Mouse (Mus musculus) hindbrain, embryonic 12.5 days (tissue): ENCODE results near the gene Galnt16. TPM values are rescaled to one million over a fixed set of nuclear protein-coding genes. Genes with fewer than 3 reads are reported as not detected.

ENCODE experiments used
- ATAC-seq: fragments of 200-750 bp; cut with Nextera tagmentation; 2 replicates; pipeline ENCODE4 v1.8.0; 2017; ENCODE audit warnings: moderate TSS enrichment; ENCODE audit not compliant: low FRiP score
- H3K27ac ChIP-seq: fragments of 300-500 bp; sonication (generic); 2 replicates; pipeline ENCODE4 v1.5.1; 2016; ENCODE audit warnings: mild to moderate bottlenecking
- H3K27me3 ChIP-seq: fragments of 300-500 bp; sonication (generic); 2 replicates; pipeline ENCODE4 v1.6.1; 2016; ENCODE audit warnings: mild to moderate bottlenecking
- H3K36me3 ChIP-seq: fragments of 300-500 bp; sonication (generic); 2 replicates; pipeline ENCODE4 v1.6.1; 2016; ENCODE audit warnings: mild to moderate bottlenecking
- H3K4me1 ChIP-seq: fragments of 300-500 bp; sonication (generic); 2 replicates; pipeline ENCODE4 v1.6.1; 2016
- H3K4me2 ChIP-seq: fragments of 300-500 bp; sonication (generic); replicated peaks from 2 replicates; pipeline ENCODE4 v1.6.1; 2016; ENCODE audit warnings: mild to moderate bottlenecking
- H3K4me3 ChIP-seq: fragments of 300-500 bp; sonication (generic); 2 replicates; pipeline ENCODE4 v1.5.1; 2016; ENCODE audit warnings: mild to moderate bottlenecking
- H3K9ac ChIP-seq: fragments of 300-500 bp; sonication (generic); 2 replicates; pipeline ENCODE4 v1.6.1; 2016; ENCODE audit warnings: mild to moderate bottlenecking, moderate library complexity
- H3K9me3 ChIP-seq: fragments of 300-500 bp; sonication (generic); replicated peaks from 2 replicates; pipeline ENCODE4 v1.6.1; 2016; ENCODE audit warnings: mild to moderate bottlenecking
- WGBS: fragments of 180-500 bp; shearing (Covaris S2); methylation state at CpG from one replicate; pipeline ENCODE4 v1.1.7; 2016; 5-methylcytosine and 5-hydroxymethylcytosine counted together
- polyA plus RNA-seq: library from polyadenylated mRNA; unstranded; fragments of >200 nt; fragmentation: Nextera tagmentation; extraction: Ambion mirVana; gene quantifications from 2 replicates; pipeline ENCODE4 v1.2.1, GENCODE M21; 2016

Gene Galnt16
- polyA plus RNA-seq, 1 experiment from 2014 or later: 22.3 TPM

DNA sequence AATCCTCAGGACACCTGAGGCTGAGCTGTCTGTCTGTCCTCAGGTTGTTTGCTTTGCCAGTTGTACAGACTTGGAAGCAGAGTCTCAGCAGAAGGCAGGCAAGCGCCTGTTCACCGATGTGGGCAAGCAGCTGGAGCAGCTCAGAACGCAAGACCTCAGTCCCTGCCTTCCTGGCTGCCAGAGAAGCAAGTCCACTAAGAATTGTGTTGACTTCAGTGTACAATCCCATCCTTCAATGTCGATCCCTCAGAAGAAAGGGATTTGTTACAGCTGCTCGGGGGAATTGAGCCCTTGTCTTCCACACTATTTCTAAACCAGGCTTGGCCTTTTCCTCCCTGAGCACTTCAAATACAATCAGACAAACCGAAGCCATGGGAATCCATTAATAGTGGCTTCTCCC lies 20.2 kb downstream of the Galnt16 start:
- no peaks in the 10 kb centered on the region for H3K27me3 ChIP-seq
- no peak overlapping the region for H3K4me3 ChIP-seq
- H3K9me3 ChIP-seq: no peaks in the 10 kb centered on the region
- ATAC-seq: no peak
- H3K27ac ChIP-seq: no peak overlapping the region
- H3K9ac ChIP-seq: no peak overlapping the region
- no peaks in the 10 kb centered on the region for H3K36me3 ChIP-seq
- WGBS: 60% methylated on average over 6 of the region's 6 CpGs
- H3K4me2 ChIP-seq: no peak overlapping the region
- 0 out of 2 replicates have a peak, but pooled peaks cover 4% of the 10 kb centered on the region for H3K4me1 ChIP-seq

GRCm38 (mm10) chr12:80545310-80545709 lies 27.2 kb downstream of the Galnt16 start:
- Histone ChIP-seq H3K4me3 (no peak overlapping the region), H3K4me1 (peaks cover 16% of the 10 kb centered on the region), H3K27ac (no peak overlapping the region), H3K4me2 (no peak overlapping the region), H3K27me3 (peaks cover 3% of the 10 kb centered on the region; the same call in 1 of the 2 replicates), H3K9ac (no peak overlapping the region), H3K36me3 (no peaks in the 10 kb centered on the region), H3K9me3 (no peaks in the 10 kb centered on the region)
- WGBS: 9% methylated on average over 4 of the region's 4 CpGs
- ATAC-seq: no peak

DNA sequence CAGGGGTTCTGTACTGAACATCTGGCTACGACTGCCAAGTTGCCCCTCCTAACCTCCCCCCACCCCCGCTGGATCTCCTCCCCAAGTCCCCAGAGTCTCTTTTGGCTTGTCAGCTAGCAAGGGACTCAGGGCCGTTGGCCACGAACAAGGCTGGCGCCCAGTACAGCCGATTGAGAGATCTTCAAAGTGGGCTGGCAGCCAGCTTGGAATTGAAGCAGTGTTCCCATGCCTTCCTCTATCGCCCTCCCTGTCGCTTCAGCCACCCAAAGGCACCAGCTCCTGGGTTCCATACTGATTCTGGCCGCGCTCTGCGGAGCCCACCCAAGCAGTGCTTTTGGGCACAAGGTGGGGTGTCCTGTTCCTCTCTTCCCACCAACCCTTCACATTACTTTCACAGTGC lies 31.6 kb downstream of the Galnt16 start:
- H3K9ac ChIP-seq: no peak overlapping the region
- no peak overlapping the region for H3K4me2 ChIP-seq
- ATAC-seq: no peak
- no peaks in the 10 kb centered on the region for H3K36me3 ChIP-seq
- WGBS: 64% methylated on average over 11 of the region's 11 CpGs
- no peak overlapping the region for H3K4me3 ChIP-seq
- H3K27me3 ChIP-seq: peaks cover 3% of the 10 kb centered on the region; the same call in 1 of the 2 replicates
- H3K27ac ChIP-seq: no peak overlapping the region
- no peaks in the 10 kb centered on the region for H3K9me3 ChIP-seq
- peaks cover 20% of the 10 kb centered on the region for H3K4me1 ChIP-seq

- peaks cover 6% of the 10 kb centered on the region; the same call in 1 of the 2 replicates for H3K4me1 ChIP-seq
- H3K27me3 ChIP-seq: 0 out of 2 replicates have a peak, but pooled peaks cover 3% of the 10 kb centered on the region
- no peaks in the 10 kb centered on the region for H3K36me3 ChIP-seq
- no peaks in the 10 kb centered on the region for H3K9me3 ChIP-seq
- WGBS: 0% methylated on average over 1 of the region's 3 CpGs
- H3K4me3 ChIP-seq: no peak overlapping the region
- ATAC-seq: no peak
- H3K4me2 ChIP-seq: no peak overlapping the region
- no peak overlapping the region for H3K9ac ChIP-seq
- H3K27ac ChIP-seq: no peak overlapping the region
Measured at GRCm38 (mm10) chr12:80553157-80553556, 35.1 kb downstream of the Galnt16 start.

- H3K27me3 ChIP-seq: 0 out of 2 replicates have a peak, but pooled peaks cover under 1% of the 10 kb centered on the region
- H3K9ac ChIP-seq: no peak overlapping the region
- 92% methylated on average over 6 of the region's 6 CpGs for WGBS
- no peak overlapping the region for H3K27ac ChIP-seq
- H3K4me3 ChIP-seq: no peak overlapping the region
- H3K9me3 ChIP-seq: no peaks in the 10 kb centered on the region
- peaks cover 6% of the 10 kb centered on the region; the same call in 1 of the 2 replicates for H3K4me1 ChIP-seq
- no peaks in the 10 kb centered on the region for H3K36me3 ChIP-seq
- ATAC-seq: no peak
- no peak overlapping the region for H3K4me2 ChIP-seq
Measured at GRCm38 (mm10) chr12:80554312-80554711, 36.2 kb downstream of the Galnt16 start.

GRCm38 (mm10) chr12:80561904-80562303 lies 43.8 kb downstream of the Galnt16 start:
- Histone ChIP-seq H3K4me2 (no peak overlapping the region), H3K4me3 (no peak overlapping the region), H3K4me1 (peaks cover 18% of the 10 kb centered on the region), H3K9ac (no peak overlapping the region), H3K27ac (no peak overlapping the region), H3K36me3 (no peaks in the 10 kb centered on the region), H3K27me3 (no peaks in the 10 kb centered on the region), H3K9me3 (no peaks in the 10 kb centered on the region)
- no peak for ATAC-seq
- WGBS: 20% methylated on average over 2 of the region's 2 CpGs

DNA sequence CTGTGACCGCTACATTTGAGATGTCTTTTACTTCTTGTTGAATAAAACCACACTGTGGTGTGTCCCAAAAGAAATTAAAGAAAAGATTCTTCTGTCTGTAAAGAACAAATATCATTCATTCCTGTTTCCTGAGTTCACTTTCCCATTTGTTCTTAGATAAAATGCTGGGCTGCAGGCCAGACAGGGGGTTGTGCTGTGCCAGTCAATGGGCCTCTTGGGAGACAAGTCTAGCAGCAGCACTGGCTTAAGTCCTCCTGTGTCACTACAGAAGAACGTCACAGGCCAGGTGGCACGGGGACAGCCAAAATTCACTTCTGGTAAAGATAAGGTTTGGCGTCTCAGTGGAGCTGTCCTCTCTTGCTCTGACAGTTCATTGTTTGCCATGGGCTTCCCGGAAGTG lies 44.7 kb downstream of the Galnt16 start:
- Histone ChIP-seq H3K9me3 (no peaks in the 10 kb centered on the region), H3K4me2 (no peak overlapping the region), H3K27ac (no peak overlapping the region), H3K4me1 (peaks cover 26% of the 10 kb centered on the region), H3K27me3 (no peaks in the 10 kb centered on the region), H3K9ac (no peak overlapping the region), H3K4me3 (no peak overlapping the region), H3K36me3 (no peaks in the 10 kb centered on the region)
- 69% methylated on average over 5 of the region's 5 CpGs for WGBS
- no peak for ATAC-seq

DNA sequence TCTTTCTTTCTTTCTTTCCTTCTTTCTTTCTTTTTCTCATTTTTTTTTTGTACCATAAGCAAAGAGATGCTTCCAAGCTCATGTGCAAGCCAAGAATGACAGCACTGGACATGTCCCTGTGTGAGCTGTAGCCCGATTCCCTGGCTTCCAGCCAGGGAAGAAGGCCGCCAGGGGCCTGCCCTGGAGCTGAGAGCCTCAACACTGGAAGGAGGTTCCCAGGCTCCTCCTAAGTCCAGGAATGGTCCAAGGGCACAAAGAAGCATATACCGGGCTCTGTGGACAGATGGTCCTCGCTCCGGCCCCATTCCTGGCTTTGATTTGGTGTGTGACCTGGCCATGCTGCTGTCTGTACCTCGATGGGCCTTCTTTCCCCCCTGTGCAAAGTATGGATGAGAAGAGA lies 46.9 kb downstream of the Galnt16 start:
- Histone ChIP-seq H3K27me3 (no peaks in the 10 kb centered on the region), H3K27ac (no peak overlapping the region), H3K4me1 (peaks cover 26% of the 10 kb centered on the region), H3K9ac (no peak overlapping the region), H3K4me3 (no peak overlapping the region), H3K36me3 (no peaks in the 10 kb centered on the region), H3K4me2 (no peak overlapping the region), H3K9me3 (no peaks in the 10 kb centered on the region)
- WGBS: 76% methylated on average over 6 of the region's 6 CpGs
- no peak for ATAC-seq

GRCm38 (mm10) chr12:80565793-80566192 lies 47.7 kb downstream of the Galnt16 start:
- Histone ChIP-seq H3K4me3 (no peak overlapping the region), H3K4me1 (peaks cover 26% of the 10 kb centered on the region), H3K9ac (no peak overlapping the region), H3K36me3 (no peaks in the 10 kb centered on the region), H3K4me2 (no peak overlapping the region), H3K27ac (no peak overlapping the region), H3K9me3 (no peaks in the 10 kb centered on the region), H3K27me3 (no peaks in the 10 kb centered on the region)
- 61% methylated on average over 2 of the region's 2 CpGs for WGBS
- no peak for ATAC-seq

- ATAC-seq: peak; percentile 38; the same call in 1 of the 2 replicates
- Histone ChIP-seq H3K9me3 (no peaks in the 10 kb centered on the region), H3K9ac (no peak overlapping the region), H3K4me3 (no peak overlapping the region), H3K27me3 (no peaks in the 10 kb centered on the region), H3K27ac (peak overlapping the region; percentile 42; the same call in 1 of the 2 replicates), H3K4me2 (no peak overlapping the region), H3K36me3 (no peaks in the 10 kb centered on the region), H3K4me1 (peaks cover 30% of the 10 kb centered on the region)
- WGBS: 23% methylated on average over 4 of the region's 4 CpGs
Measured at GRCm38 (mm10) chr12:80566502-80566901, 48.4 kb downstream of the Galnt16 start.

GRCm38 (mm10) chr12:80567375-80567774 lies 49.3 kb downstream of the Galnt16 start:
- Histone ChIP-seq H3K36me3 (no peaks in the 10 kb centered on the region), H3K4me2 (no peak overlapping the region), H3K27me3 (no peaks in the 10 kb centered on the region), H3K9ac (no peak overlapping the region), H3K9me3 (no peaks in the 10 kb centered on the region), H3K4me1 (peaks cover 30% of the 10 kb centered on the region), H3K27ac (peak overlapping the region; percentile 44; the same call in 1 of the 2 replicates), H3K4me3 (no peak overlapping the region)
- 19% methylated on average over 3 of the region's 3 CpGs for WGBS
- no peak for ATAC-seq

GRCm38 (mm10) chr12:80569561-80569960 lies 51.5 kb downstream of the Galnt16 start:
- H3K4me3 ChIP-seq: no peak overlapping the region
- H3K27me3 ChIP-seq: no peaks in the 10 kb centered on the region
- H3K4me1 ChIP-seq: peaks cover 32% of the 10 kb centered on the region
- 88% methylated on average over 2 of the region's 2 CpGs for WGBS
- no peak overlapping the region for H3K4me2 ChIP-seq
- H3K9ac ChIP-seq: no peak overlapping the region
- H3K9me3 ChIP-seq: no peaks in the 10 kb centered on the region
- no peak for ATAC-seq
- no peaks in the 10 kb centered on the region for H3K36me3 ChIP-seq
- no peak overlapping the region for H3K27ac ChIP-seq

DNA sequence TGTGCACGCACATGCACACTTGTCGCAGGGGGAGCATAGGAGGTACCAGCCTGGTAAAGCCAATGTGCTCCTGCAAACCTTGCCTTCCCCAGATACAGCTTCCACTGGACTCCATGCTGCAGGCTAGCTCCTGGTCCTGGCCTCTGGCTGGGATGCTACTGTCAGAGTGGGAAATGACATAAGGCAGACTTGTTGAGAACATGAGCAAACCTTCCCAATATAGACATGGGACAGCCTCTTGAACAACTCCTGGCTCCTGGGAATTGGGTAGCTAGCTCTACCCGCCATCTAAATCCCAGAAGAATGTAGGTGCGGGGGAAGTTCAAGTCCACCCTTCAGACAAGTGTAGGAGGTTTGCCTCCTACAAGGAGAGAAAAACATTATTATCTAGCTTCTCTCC lies 56.2 kb downstream of the Galnt16 start:
- Histone ChIP-seq H3K9ac (no peak overlapping the region), H3K4me2 (no peak overlapping the region), H3K27ac (peak overlapping the region; percentile 25), H3K9me3 (no peaks in the 10 kb centered on the region), H3K4me3 (no peak overlapping the region), H3K36me3 (no peaks in the 10 kb centered on the region; the same call in 1 of the 2 replicates), H3K4me1 (peaks cover 17% of the 10 kb centered on the region), H3K27me3 (0 out of 2 replicates have a peak, but pooled peaks cover 2% of the 10 kb centered on the region)
- WGBS: 92% methylated on average over 4 of the region's 4 CpGs
- ATAC-seq: no peak
